Mouse (Mus musculus) B cell, adult 2 months (primary cell): ENCODE measurements around the gene Zc3h14.

Experiments
- DNase-seq, 2 experiments: peaks; one replicate each; pipeline ENCODE4 v3.0.0; 2022

Zc3h14 gene

GRCm38 (mm10) chr12:98741011-98741501 is 5.7 kb upstream of the Zc3h14 start:
- no peak for DNase-seq

GRCm38 (mm10) chr12:98745626-98746025 is 1.1 kb upstream of the Zc3h14 start:
- no peak for DNase-seq

- DNase-seq: peak; percentile 69 to 70
These were observed 633 bp upstream of the Zc3h14 start for GRCm38 (mm10) chr12:98746131-98746530.

GRCm38 (mm10) chr12:98747380-98747753 is 603 bp downstream of the Zc3h14 start:
- DNase-seq: peak; percentile 31 to 32

- DNase-seq: no peak
These were observed 10.9 kb downstream of the Zc3h14 start for GRCm38 (mm10) chr12:98757636-98758035.

- no peak for DNase-seq
These were observed 12.9 kb downstream of the Zc3h14 start for GRCm38 (mm10) chr12:98759700-98760099.

GRCm38 (mm10) chr12:98766241-98766640 is 19.5 kb downstream of the Zc3h14 start:
- DNase-seq: no peak

GRCm38 (mm10) chr12:98777509-98777908 is 30.7 kb downstream of the Zc3h14 start:
- no peak for DNase-seq

GRCm38 (mm10) chr12:98779148-98779547 is 32.4 kb downstream of the Zc3h14 start:
- DNase-seq: peak; percentile 18 to 21

GRCm38 (mm10) chr12:98784251-98784650 is 37.5 kb downstream of the Zc3h14 start:
- no peak for DNase-seq

GRCm38 (mm10) chr12:98795731-98796318 is 49.1 kb downstream of the Zc3h14 start:
- DNase-seq: no peak

GRCm38 (mm10) chr12:98800334-98800733 is 53.6 kb downstream of the Zc3h14 start:
- DNase-seq: peak; percentile 27 to 46

- DNase-seq: no peak
These were observed 55.5 kb downstream of the Zc3h14 start for GRCm38 (mm10) chr12:98802245-98802644.

- DNase-seq: no peak
These were observed 57.4 kb downstream of the Zc3h14 start for GRCm38 (mm10) chr12:98804078-98804748.

GRCm38 (mm10) chr12:98820781-98821180 is 74.0 kb downstream of the Zc3h14 start:
- DNase-seq: no peak

- DNase-seq: no peak
These were observed 84.4 kb downstream of the Zc3h14 start for GRCm38 (mm10) chr12:98831122-98831521.

GRCm38 (mm10) chr12:98832929-98833598 is 86.3 kb downstream of the Zc3h14 start:
- no peak for DNase-seq

- no peak for DNase-seq
These were observed 87.1 kb downstream of the Zc3h14 start for GRCm38 (mm10) chr12:98833901-98834300.

- DNase-seq: no peak
These were observed 88.1 kb downstream of the Zc3h14 start for GRCm38 (mm10) chr12:98834879-98835278.

- no peak for DNase-seq
These were observed 88.7 kb downstream of the Zc3h14 start for GRCm38 (mm10) chr12:98835466-98835865.
